Mouse (Mus musculus): ENCODE results near the gene 2310009B15Rik.
A peak's percentile ranks its signal among the peaks of the same experiment; 100 is the strongest.

Gene 2310009B15Rik

GRCm38 (mm10) chr1:138842315-138842714, 14.3 kb downstream of the 2310009B15Rik start:
- peak; percentile 71 for DNase-seq (ENCODE audit: low read depth)

GRCm38 (mm10) chr1:138841306-138842095, 15.2 kb downstream of the 2310009B15Rik start:
- peak; percentile 78 for DNase-seq (ENCODE audit: low read depth)

GRCm38 (mm10) chr1:138840440-138841305, 16.0 kb downstream of the 2310009B15Rik start:
- DNase-seq (ENCODE audit: low read depth): no peak

GRCm38 (mm10) chr1:138839809-138840430, 16.7 kb downstream of the 2310009B15Rik start:
- no peak for DNase-seq (ENCODE audit: low read depth)

GRCm38 (mm10) chr1:138839291-138839690, 17.4 kb downstream of the 2310009B15Rik start:
- DNase-seq (ENCODE audit: low read depth): no peak

GRCm38 (mm10) chr1:138837786-138838743, 18.6 kb downstream of the 2310009B15Rik start:
- DNase-seq (ENCODE audit: low read depth): no peak

- peak; percentile 76 for DNase-seq (ENCODE audit: low read depth)
Measured at GRCm38 (mm10) chr1:138835355-138835900, 21.2 kb downstream of the 2310009B15Rik start.

GRCm38 (mm10) chr1:138831309-138831708, 25.3 kb downstream of the 2310009B15Rik start:
- no peak for DNase-seq (ENCODE audit: low read depth)

GRCm38 (mm10) chr1:138826841-138827240, 29.8 kb downstream of the 2310009B15Rik start:
- DNase-seq (ENCODE audit: low read depth): peak; percentile 37

GRCm38 (mm10) chr1:138822985-138823322, 33.7 kb downstream of the 2310009B15Rik start:
- DNase-seq (ENCODE audit: low read depth): no peak

- DNase-seq (ENCODE audit: low read depth): no peak
Measured at GRCm38 (mm10) chr1:138822255-138822984, 34.2 kb downstream of the 2310009B15Rik start.
